Mouse (Mus musculus): ENCODE data around the gene Neil3. TPM values are rescaled to one million over a fixed set of nuclear protein-coding genes. Genes with fewer than 3 reads are reported as not detected.

Neil3 gene
- polyA plus RNA-seq, 1 experiment from 2014 or later, result 4.1 TPM

Other genes with a start within 250 kb of the Neil3 start
- 79.0 TPM for gene Aga, start 127.3 kb downstream of the Neil3 start, polyA plus RNA-seq (2021)